Comparison of ENCODE assay signal across 16 mouse cellular contexts in the genomic region with DNA sequence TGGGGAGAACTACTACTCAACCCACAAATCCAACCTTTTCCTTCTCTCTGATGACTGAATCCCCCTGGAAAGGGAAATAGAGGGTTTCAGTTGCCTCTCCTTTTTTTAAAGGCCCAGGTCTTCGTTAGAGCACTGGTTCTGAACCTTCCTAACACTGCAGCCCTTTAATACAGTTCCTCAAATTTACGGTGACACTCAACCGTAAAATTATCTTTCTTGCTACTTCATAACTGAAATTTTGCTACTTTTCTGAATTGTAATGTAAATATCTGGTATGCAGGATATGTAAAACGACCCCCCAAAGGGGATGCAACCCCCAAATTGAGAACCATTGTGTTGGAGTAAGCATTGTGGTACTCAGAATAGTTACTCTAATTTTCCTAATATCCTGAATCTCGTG.
"Had no signal": no experiment of that assay in that cellular context is flagged by ENCODE, and none has a peak within 500 bp of the region (broad histone marks: within the 10 kb centered on the region; RNA-seq: fewer than 3 reads in every experiment).

No protein-coding gene starts in this region.

- DNase-seq: retina, postnatal 1 day; right cerebral cortex, adult 18-20 months; right cerebral cortex, postnatal 14 days; right cerebral cortex, postnatal 25 days; right cerebral cortex, postnatal 4 days; spleen, adult 18-20 months; thymus, adult 18-20 months; thymus, adult 2 months; thymus, postnatal 14 days; thymus, postnatal 25 days; thymus, postnatal 36 days; thymus, postnatal 4 days had no signal

- H3K9ac ChIP-seq: neural tube, embryonic 13.5 days; neural tube, embryonic 15.5 days; stomach, embryonic 15.5 days had no signal

- H3K4me3 ChIP-seq: neural tube, embryonic 13.5 days; neural tube, embryonic 15.5 days; stomach, embryonic 15.5 days had no signal

- H3K4me1 ChIP-seq: neural tube, embryonic 13.5 days; neural tube, embryonic 15.5 days; stomach, embryonic 15.5 days had no signal

- H3K27me3 ChIP-seq: neural tube, embryonic 13.5 days; neural tube, embryonic 15.5 days; stomach, embryonic 15.5 days had no signal

- H3K27ac ChIP-seq: neural tube, embryonic 13.5 days; neural tube, embryonic 15.5 days; stomach, embryonic 15.5 days; stomach, postnatal 0 days had no signal

- H3K36me3 ChIP-seq: neural tube, embryonic 13.5 days; neural tube, embryonic 15.5 days; stomach, embryonic 15.5 days had no signal

- H3K9me3 ChIP-seq: neural tube, embryonic 13.5 days; neural tube, embryonic 15.5 days; stomach, embryonic 15.5 days had no signal
